Mouse (Mus musculus): Measurements from ENCODE around the gene Krtap1-5.
"Not testable (repeated sequence)": the region's sequence is repeated elsewhere in the genome, so short reads cannot be mapped to it uniquely, and the experiment has no call there.

Krtap1-5 gene
- long read RNA-seq, experiment 1 = 0 reads
- long read RNA-seq, experiment 2 = 0 reads

DNA sequence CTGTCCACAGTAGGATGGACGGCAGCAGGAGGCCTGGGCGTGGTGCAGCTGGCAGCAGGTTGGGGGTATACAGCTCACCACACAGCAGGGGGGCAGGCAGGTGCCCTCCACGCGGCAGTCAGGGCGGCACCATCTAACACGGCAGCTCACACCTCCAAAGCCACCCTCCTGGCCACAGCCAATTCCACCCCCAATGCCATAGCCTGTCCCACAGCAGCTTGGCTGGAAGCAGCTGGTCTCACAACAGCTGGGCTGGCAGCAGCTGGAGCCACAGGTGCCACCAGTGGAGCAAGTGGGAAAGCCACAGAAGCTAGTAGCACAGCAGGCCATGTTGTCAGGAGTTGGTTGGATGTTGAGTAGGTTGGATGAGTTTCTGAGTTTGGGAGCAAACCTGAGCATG is at the start of gene Krtap1-5:
Gene Krtap1-5, minus strand, starts transcription at position 381 of the 400 bp plus-strand sequence.
- intact Hi-C loops (cut with DNase I) = no loop called here

DNA sequence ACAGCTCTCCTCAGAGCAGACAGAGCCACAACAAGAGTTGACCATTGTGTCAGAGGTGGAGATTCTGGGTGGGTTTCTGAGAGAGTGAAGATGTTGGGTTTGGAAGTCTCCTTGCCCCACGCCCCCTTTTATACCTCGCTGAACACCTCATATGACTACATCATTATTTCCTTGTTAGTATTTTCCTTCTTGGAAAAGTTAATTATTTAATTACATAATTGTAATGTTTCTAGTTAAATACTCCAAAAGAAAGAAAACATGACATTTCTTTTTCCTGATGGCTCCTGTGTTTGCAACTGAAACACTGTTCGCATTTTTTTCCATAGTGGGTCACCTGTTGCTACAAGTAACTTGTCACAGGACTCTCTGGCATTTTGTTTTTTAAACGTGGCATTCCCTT is 47.3 kb upstream of the Krtap1-5 start, which contains the start of gene Krtap4-1:
Gene Krtap4-1, minus strand, starts transcription at position 101 of the 400 bp plus-strand sequence.
- intact Hi-C loops (cut with DNase I) = no loop called here

DNA sequence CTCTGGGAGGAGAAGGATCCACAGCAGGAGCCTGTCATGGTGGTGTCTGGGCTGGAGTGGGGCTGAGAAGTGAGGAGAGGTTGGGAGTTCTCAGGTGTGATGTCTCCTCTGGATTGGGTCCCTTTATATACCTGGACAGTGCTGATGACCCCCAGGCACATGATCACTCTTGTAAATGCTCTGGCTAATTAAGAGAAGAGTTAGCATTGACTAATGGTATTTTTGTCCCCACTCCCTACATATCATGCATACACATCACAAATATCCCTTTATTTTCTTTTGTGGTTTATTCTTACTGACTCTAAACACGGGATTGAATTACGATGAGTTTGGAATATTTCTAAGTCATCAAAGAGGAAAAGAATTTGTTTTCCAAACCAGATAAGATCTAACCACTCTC is 39.5 kb upstream of the Krtap1-5 start, which contains the start of gene Gm11562:
Gene Gm11562, minus strand, starts transcription at position 101 of the 400 bp plus-strand sequence.
- intact Hi-C loops (cut with DNase I) = no loop called here

DNA sequence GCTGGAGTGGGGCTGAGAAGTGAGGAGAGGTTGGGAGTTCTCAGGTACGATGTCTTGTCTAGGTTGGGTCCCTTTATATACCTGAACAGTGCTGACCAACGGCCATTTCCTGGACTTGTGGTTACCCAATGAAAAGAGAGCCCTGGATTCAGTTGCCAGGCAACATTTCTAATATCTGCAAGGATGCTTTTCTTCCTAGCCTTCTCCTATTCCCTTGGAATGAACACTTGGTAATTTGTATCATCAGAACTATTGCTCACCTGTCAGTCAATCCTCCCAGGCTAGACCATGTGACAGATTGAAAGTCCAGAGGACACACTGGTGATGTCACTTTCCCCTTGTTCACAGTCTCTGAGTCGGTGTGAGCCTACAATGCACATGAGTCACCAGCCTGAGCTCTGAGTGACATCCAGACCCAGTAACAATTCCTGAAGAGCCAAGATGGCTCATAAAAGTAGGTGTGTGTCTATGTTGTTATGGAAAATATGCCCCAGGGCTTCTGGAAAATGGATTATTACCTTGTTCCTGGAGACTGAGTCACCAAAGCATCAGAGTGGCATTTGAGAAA is 34.1 kb upstream of the Krtap1-5 start, which contains the start of gene Krtap2-4:
Gene Krtap2-4, minus strand, starts transcription at position 51 of the 568 bp plus-strand sequence.
- intact Hi-C loops (cut with DNase I) = no loop called here

DNA sequence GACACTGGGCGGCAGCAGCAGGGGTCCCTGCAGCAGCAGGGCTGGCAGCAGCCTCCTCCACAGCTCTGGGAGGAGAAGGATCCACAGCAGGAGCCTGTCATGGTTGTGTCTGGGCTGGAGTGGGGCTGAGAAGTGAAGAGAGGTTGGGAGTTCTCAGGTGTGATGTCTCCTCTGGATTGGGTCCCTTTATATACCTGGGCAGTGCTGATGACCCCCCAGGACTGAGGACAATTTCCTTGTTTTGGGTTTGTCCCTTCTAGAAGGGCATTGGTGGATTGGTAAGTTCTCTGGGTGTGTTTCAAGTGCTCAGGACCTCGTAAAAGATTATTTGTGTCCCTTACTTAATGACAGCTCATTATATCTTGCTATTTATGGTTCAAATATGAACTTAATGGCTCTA is 29.3 kb upstream of the Krtap1-5 start, which contains the start of gene Gm11937:
Gene Gm11937, minus strand, starts transcription at position 101 of the 400 bp plus-strand sequence.
- intact Hi-C loops (cut with DNase I) = not testable (repeated sequence)

DNA sequence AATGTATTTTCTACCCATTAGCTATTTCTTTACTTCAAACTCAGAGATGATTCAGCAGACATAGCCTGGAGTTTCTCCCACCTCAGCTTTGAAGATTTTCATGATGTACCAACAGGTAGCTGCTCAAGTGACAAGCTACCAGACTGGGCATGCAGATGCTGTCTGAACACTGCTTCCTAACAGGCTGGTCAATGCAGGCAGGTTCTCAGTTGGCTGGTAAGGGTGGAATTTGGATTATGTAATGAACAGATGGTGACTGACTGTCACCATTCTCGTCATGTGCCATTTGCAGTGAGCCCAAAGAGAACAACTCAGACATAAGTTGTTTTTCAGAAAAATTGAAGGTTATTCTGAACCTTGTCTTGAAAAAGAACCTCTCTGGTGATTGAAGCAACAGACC is 28.3 kb upstream of the Krtap1-5 start:
- intact Hi-C loops (cut with DNase I) = no loop called here

DNA sequence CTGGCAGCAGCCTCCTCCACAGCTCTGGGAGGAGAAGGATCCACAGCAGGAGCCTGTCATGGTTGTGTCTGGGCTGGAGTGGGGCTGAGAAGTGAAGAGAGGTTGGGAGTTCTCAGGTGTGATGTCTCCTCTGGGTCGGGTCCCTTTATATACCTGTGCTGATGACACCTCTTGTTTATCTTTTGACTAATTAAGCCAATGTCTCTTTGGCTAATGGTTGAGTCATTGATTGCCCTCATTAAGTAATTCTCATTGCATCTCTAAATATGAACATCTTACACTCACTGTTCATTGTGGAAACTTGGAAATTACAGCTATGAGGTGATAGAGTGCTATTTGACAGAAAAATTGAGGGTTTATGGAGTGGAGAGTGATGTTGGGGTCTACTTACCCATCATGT is 22.4 kb upstream of the Krtap1-5 start, which contains the start of gene Gm11938:
Gene Gm11938, minus strand, starts transcription at position 101 of the 400 bp plus-strand sequence.
- intact Hi-C loops (cut with DNase I) = not testable (repeated sequence)

DNA sequence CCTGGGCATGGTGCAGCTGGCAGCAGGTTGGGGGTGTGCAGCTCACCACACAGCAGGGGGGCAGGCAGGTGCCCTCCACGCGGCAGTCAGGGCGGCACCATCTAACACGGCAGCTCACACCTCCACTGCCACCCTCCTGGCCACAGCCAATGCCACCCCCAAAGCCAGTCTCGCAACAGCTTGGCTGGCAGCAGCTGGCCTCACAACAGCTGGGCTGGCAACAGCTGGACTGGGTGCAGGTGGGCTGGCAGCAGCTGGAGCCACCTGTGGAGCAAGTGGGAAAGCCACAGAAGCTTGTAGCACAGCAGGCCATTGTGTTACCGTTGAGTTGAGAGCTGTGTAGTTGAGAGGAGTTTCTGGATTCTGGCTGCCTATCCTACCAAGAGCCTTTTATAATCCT is 16.9 kb upstream of the Krtap1-5 start, which contains the start of gene Krtap9-3:
Gene Krtap9-3, minus strand, starts transcription at position 364 of the 400 bp plus-strand sequence.
- intact Hi-C loops (cut with DNase I) = not testable (repeated sequence)

DNA sequence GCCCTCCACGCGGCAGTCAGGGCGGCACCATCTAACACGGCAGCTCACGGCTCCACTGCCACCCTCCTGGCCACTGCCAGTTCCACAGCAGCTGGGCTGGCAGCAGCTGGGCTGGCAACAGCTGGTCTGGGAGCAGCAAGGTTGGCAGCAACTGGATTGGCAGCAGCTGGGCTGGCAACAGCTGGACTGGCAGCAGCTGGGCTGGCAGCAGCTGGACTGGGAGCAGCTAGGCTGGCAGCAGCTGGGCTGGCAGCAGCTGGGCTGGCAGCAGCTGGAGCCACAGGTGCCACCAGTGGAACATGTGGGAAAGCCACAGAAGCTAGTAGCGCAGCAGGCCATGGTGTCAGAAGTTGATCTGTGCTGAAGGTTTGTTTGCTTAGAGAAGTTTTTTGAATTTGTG is 10.2 kb upstream of the Krtap1-5 start, which contains the start of gene Krtap1-3:
Gene Krtap1-3, minus strand, starts transcription at position 359 of the 400 bp plus-strand sequence.
- intact Hi-C loops (cut with DNase I) = no loop called here

DNA sequence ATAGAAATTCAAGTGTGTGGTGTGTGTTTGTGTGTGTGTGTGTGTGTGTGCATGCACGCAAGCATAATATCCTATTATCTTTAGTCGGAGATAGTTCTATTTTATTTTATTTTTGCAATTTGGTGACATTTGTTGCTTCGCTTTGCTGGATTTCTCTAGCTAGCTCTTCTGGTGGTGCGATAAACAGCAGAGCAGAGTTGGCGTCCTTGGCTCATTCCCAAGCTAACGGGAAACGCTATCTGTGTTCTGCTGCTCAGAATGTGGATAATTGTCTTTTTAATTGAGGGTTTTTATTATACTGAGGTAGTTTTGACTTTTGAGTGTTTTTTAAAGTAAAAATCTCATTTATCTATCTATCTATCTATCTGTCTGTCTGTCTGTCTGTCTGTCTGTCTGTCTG is 4.3 kb upstream of the Krtap1-5 start:
- intact Hi-C loops (cut with DNase I) = no loop called here

DNA sequence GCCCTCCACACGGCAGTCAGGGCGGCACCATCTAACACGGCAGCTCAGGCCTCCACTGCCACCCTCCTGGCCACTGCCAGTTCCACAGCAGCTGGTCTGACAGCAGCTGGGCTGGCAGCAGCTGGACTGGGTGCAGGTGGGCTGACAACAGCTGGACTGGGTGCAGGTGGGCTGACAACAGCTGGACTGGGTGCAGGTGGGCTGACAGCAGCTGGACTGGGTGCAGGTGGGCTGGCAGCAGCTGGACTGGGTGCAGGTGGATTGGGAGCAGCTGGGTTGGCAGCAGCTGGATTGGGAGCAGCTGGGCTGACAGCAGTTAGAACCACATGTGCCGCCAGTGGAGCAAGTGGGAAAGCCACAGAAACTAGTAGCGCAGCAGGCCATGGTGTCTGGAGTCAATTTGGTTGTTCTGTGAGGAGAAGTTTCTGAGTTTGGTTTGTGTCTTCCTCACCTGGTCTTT is 2.5 kb upstream of the Krtap1-5 start, which contains the start of gene Krtap1-4:
Gene Krtap1-4, minus strand, starts transcription at position 410 of the 460 bp plus-strand sequence.
- intact Hi-C loops (cut with DNase I) = no loop called here

DNA sequence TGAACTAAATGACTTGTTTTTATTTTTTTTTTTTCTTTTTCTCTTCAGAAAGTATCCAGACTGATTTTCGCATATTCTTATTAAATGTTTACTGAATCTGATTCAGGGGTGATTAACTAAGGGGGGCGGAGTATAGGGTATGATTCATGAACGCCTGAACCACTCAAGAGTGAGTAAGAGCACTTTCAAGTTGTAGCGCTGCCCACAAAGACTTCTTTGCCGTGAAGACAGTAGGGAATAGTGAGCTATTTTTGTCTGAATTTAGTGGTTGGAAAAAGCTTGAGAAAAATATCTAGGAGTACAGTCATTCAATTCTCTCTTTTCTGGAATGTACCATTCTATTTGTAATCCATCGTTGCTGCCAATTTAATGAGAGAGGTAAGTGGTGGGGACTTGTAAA is 748 bp upstream of the Krtap1-5 start:
- intact Hi-C loops (cut with DNase I) = no loop called here

DNA sequence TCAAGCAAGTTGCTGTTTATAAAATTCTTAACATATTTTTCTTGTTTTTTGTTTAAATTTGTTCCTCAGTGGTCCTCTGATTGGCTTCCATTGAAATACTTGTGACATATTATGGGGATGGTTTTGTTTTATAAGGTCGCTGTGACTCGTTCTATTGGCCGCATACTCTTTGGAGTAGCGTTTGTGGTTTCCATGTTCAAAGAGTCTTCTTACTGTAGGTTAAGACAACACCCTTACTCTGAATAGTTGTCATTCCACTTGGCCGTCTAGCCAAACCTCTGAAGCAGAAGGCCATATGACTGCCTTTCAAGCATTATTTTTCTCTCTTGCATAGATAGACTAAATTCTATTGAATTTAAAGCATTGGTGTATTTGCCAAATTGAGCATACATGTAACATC is 235 bp upstream of the Krtap1-5 start:
- intact Hi-C loops (cut with DNase I) = no loop called here

DNA sequence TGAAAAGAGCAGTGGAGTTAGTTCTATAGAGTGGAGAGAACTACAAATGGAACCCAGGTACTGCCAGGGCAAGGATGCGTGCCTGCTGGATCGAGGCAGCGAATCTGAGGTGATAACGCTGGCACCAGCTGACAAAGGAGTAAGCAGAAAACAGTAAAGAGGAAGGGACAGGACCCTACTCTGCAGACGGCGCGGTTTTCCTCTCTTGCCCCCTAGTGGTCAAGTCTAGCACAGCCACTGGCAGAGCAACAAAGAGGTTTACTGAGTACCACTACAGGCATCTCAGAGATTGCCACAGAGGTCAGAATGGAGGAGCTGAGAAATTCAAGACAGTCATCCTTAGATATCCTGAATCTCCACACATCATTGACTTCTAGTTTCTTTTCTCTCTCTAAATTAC is 6.7 kb downstream of the Krtap1-5 start:
- intact Hi-C loops (cut with DNase I) = loop anchor here (5.0 to 10.0 kb wide), 2 partner anchors 107 to 431 kb away; no protein-coding TSS in a partner anchor

DNA sequence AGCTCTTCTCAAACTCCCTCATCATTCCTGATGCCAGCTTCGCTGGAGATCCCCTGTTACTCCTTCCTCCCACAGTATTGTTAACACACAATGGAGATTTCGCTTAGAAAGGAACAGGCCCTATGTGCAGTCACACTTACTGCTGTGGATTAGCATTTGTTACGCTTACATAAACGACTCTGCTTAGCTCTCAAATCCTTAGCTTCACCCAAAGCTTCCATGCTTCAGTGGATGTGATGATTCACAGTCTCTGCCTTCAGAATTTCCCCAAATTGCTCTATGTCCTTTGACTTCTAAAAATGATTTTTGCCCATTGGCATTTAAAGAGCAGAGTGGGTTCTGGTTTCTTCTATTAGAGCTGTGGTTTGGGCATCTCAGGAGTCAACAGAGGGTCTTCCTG is 7.7 kb downstream of the Krtap1-5 start:
- intact Hi-C loops (cut with DNase I) = loop anchor here (5.0 to 10.0 kb wide), 2 partner anchors 106 to 432 kb away; no protein-coding TSS in a partner anchor

DNA sequence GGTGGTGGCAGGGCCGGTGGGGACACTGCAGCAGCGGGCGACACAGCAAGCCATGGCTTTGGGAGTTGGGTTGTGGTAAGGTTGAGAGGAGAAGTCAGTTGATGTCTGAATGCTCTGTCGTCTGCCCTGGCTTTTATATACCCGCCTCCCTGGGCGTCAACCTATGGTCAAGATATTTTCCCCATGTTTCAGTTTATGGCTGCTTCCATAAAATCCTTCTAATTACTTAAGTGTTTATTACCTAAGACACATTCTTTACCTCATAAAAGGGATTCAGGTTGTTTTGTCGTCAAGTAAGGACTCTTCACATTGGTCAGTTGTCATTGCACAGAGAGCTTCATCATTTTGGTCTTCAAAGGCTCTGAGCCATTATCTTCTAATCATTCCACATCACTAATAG is 14.3 kb downstream of the Krtap1-5 start, which contains the start of gene Krtap3-1:
Gene Krtap3-1, minus strand, starts transcription at position 101 of the 400 bp plus-strand sequence.
- intact Hi-C loops (cut with DNase I) = no loop called here

DNA sequence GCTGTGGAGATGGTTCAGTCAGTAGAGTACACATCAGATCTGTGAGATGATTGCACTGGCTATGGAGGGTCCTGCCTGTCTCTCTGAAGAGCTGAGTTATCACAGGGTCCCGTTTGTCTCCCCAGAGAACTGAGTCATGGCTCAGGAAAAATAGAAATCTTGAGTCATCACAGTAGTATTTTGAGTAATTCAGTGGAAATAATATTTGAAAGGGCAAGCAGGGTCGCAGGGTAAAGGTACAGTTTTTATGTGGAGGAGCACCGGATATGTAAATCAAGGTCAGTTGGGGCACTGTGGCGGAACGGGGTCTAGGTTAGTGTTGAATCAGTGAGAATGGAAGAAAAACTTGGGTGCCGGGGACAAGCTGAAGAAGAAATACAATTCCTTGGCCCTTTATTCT is 18.2 kb downstream of the Krtap1-5 start:
- intact Hi-C loops (cut with DNase I) = no loop called here

DNA sequence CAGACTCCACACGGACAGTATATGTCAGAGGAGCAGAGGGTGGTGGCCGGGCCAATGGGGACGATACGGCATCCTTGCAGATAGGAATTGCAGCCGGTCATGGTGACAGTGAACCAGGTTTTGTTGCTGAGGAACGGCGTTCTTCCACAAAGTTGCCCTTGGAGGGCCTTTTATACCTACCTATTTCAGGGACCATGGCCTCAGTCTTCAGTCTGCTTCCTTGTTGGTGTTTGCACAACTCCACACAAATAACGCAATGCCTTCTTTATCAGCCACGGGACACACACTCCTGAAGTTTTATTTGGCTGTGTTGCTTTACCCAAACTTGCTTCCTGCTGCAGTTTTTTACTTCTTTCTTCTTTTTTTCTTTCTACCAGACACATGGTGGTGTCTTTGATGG is 21.4 kb downstream of the Krtap1-5 start, which contains the start of gene Gm11939:
Gene Gm11939, minus strand, starts transcription at position 101 of the 400 bp plus-strand sequence.
- intact Hi-C loops (cut with DNase I) = no loop called here

DNA sequence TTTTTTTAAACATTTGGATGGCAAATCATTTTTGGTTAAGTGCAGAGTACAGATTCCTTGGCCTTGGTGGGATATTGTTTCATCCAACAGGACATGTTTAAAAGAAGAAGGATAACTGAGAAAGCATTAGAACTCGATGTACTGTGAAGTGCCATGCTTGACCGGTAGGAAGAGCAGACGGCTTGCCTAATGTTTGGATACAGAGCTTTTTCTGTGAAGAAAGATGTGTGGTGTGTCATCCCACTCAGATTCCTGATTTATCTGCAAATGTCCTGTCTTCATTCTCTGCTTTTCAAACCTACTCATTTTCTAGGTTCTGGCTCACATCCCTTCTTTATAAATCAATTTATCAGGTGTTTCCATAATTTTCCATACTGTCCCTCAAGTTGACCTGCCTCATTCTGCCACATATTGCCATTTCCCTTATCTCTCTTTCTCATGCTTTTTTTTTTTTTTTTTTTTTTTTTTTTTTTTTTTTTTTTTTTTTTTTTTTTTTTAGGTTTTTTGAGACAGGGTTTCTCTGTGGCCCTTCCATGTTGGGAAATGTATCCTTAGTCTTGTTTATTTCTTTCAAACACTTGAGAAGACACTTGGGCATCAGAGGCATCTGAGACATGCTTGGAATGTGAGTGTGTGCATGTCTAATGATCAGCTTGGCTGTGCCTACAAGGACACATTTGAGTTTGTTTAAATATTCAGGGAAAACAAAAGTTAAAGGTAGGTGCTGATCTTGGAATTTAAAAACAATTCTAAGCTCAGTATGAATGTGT is 22.7 kb downstream of the Krtap1-5 start:
- intact Hi-C loops (cut with DNase I) = no loop called here

DNA sequence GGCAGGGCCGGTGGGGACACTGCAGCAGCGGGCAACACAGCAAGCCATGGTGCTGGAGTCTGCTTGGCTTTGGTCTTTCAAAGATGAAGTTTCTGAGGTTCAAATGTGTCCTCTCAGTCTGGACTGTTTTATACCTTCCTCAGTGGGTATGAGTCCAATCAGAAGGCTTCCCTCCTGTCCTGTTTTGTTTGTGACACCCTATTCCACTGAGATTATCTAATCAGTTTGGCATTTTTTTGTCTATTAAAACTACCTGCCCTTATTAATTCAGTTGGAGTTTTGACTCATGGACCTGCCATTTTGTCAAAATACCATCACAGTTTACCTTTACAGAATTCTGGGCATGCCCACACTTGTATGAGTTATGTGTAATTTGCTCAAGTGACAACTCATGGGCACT is 24.1 kb downstream of the Krtap1-5 start, which contains the start of gene Krtap3-2:
Gene Krtap3-2, minus strand, starts transcription at position 101 of the 400 bp plus-strand sequence.
- intact Hi-C loops (cut with DNase I) = no loop called here

DNA sequence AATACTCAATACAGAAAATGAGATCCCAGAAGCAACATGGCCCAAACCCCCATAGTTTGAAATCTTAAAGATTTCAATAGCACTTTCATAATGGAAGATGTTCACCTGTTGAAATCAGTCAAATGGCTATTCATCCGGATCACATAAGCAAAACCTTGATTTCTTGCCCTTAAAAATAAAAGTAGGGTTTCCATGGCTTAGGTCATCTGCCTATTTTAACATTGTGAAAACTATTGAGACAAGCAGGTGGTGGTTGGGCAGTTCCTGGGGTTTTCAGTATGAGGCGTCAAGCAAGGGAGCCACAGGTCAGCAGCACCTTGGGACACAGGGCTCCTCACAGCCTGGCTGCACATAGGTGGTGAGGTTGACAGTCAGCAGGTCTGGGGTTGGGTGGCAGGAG is 24.6 kb downstream of the Krtap1-5 start:
- intact Hi-C loops (cut with DNase I) = no loop called here

Measured in adrenal gland (tissue).